Mouse (Mus musculus) heart, embryonic 11.5 days (tissue): ENCODE results near the gene Slc29a4. TPM values are rescaled to one million over a fixed set of nuclear protein-coding genes. Genes with fewer than 3 reads are reported as not detected.
A peak's percentile ranks its signal among the peaks of the same experiment; 100 is the strongest.

Experiments used
- ATAC-seq: fragments of 200-750 bp; cut with Nextera tagmentation; replicated peaks from 2 replicates; pipeline ENCODE4 v1.8.0; 2017; ENCODE audit warnings: moderate library complexity; ENCODE audit not compliant: insufficient number of reproducible peaks, low FRiP score, low TSS enrichment
- H3K27ac ChIP-seq: fragments of 300-500 bp; sonication (generic); 2 replicates; pipeline ENCODE4 v1.5.1; 2014; ENCODE audit warnings: mild to moderate bottlenecking, low read depth, low read length
- H3K27me3 ChIP-seq: fragments of 300-500 bp; sonication (generic); 2 replicates; pipeline ENCODE4 v1.6.1; 2014; ENCODE audit warnings: mild to moderate bottlenecking, low read length, mixed read lengths; ENCODE audit not compliant: control insufficient read depth, insufficient read depth
- H3K36me3 ChIP-seq: fragments of 300-500 bp; sonication (generic); 2 replicates; pipeline ENCODE4 v1.6.1; 2014; ENCODE audit warnings: mild to moderate bottlenecking, low read length, moderate library complexity, mixed read lengths; ENCODE audit not compliant: control insufficient read depth, insufficient read depth
- H3K4me1 ChIP-seq: fragments of 300-500 bp; sonication (generic); 2 replicates; pipeline ENCODE4 v1.6.1; 2014; ENCODE audit warnings: low read length; ENCODE audit not compliant: control insufficient read depth, insufficient read depth
- H3K4me2 ChIP-seq: fragments of 300-500 bp; sonication (generic); 2 replicates; pipeline ENCODE4 v1.6.1; 2014; ENCODE audit warnings: mild to moderate bottlenecking, moderate library complexity
- H3K4me3 ChIP-seq: fragments of 300-500 bp; sonication (generic); 2 replicates; pipeline ENCODE4 v1.5.1; 2014; ENCODE audit warnings: low read depth, low read length
- H3K9ac ChIP-seq: fragments of 300-500 bp; sonication (generic); 2 replicates; pipeline ENCODE4 v1.6.1; 2014; ENCODE audit warnings: mild to moderate bottlenecking, low read depth, low read length, moderate library complexity
- H3K9me3 ChIP-seq: fragments of 300-500 bp; sonication (generic); replicated peaks from 2 replicates; pipeline ENCODE4 v1.6.1; 2016; ENCODE audit warnings: low read length; ENCODE audit not compliant: control insufficient read depth
- WGBS: fragments of 180-500 bp; shearing (Covaris S2); extraction: QIAGEN DNeasy Blood & Tissue Kit; methylation state at CpG from one replicate; pipeline ENCODE4 v1.1.7; 2014; ENCODE audit not compliant: insufficient replicate concordance; 5-methylcytosine and 5-hydroxymethylcytosine counted together
- polyA plus RNA-seq: library from polyadenylated mRNA; unstranded; fragments of >200 nt; fragmentation: Nextera tagmentation; extraction: Ambion mirVana; gene quantifications from 2 replicates; pipeline ENCODE4 v1.2.1, GENCODE M21; 2014

The Slc29a4 gene
- polyA plus RNA-seq, 1 experiment from 2014 or later: 3.1 TPM

GRCm38 (mm10) chr5:142701651-142702510, 9.6 kb downstream of the Slc29a4 start:
- ATAC-seq: peak; percentile 78
- no peak overlapping the region for H3K27ac ChIP-seq
- under 1% methylated on average over 65 of the region's 72 CpGs for WGBS

GRCm38 (mm10) chr5:142702511-142703138, 10.3 kb downstream of the Slc29a4 start:
- Histone ChIP-seq H3K4me2 (peak overlapping the region; percentile 98), H3K4me1 (peaks cover 5% of the 10 kb centered on the region; the same call in 1 of the 2 replicates), H3K4me3 (peak overlapping the region; percentile 57), H3K9me3 (no peaks in the 10 kb centered on the region), H3K27ac (no peak overlapping the region), H3K9ac (peak overlapping the region; percentile 68), H3K27me3 (peaks cover 50% of the 10 kb centered on the region), H3K36me3 (no peaks in the 10 kb centered on the region)
- WGBS: 25% methylated on average over 18 of the region's 18 CpGs
- ATAC-seq: no peak

More at GRCm38 (mm10) chr5:142701651-142702510, 9.6 kb downstream of the Slc29a4 start:
- Histone ChIP-seq H3K9ac (peak overlapping the region; percentile 68), H3K4me1 (peaks cover 5% of the 10 kb centered on the region; the same call in 1 of the 2 replicates), H3K36me3 (no peaks in the 10 kb centered on the region), H3K27me3 (peaks cover 51% of the 10 kb centered on the region), H3K9me3 (no peaks in the 10 kb centered on the region), H3K4me3 (peak overlapping the region; percentile 57), H3K4me2 (peak overlapping the region; percentile 98)

GRCm38 (mm10) chr5:142703569-142703968, 11.3 kb downstream of the Slc29a4 start:
- no peak for ATAC-seq
- WGBS: 87% methylated on average over 10 of the region's 10 CpGs
- H3K9ac ChIP-seq: no peak overlapping the region
- H3K27ac ChIP-seq: no peak overlapping the region
- no peak overlapping the region for H3K4me3 ChIP-seq
- no peaks in the 10 kb centered on the region for H3K9me3 ChIP-seq
- no peak overlapping the region for H3K4me2 ChIP-seq
- peaks cover 46% of the 10 kb centered on the region for H3K27me3 ChIP-seq
- no peaks in the 10 kb centered on the region for H3K36me3 ChIP-seq
- H3K4me1 ChIP-seq: peaks cover 5% of the 10 kb centered on the region; the same call in 1 of the 2 replicates

- Histone ChIP-seq H3K9ac (no peak overlapping the region), H3K27me3 (peaks cover 18% of the 10 kb centered on the region), H3K4me1 (no peaks in the 10 kb centered on the region), H3K9me3 (no peaks in the 10 kb centered on the region; the same call in 1 of the 2 replicates), H3K27ac (no peak overlapping the region), H3K4me3 (no peak overlapping the region), H3K36me3 (no peaks in the 10 kb centered on the region), H3K4me2 (no peak overlapping the region)
- WGBS: 69% methylated on average over 5 of the region's 5 CpGs
- ATAC-seq: no peak
These were observed 15.4 kb downstream of the Slc29a4 start for GRCm38 (mm10) chr5:142707709-142708108.

- no peaks in the 10 kb centered on the region for H3K4me1 ChIP-seq
- no peak overlapping the region for H3K4me2 ChIP-seq
- no peak overlapping the region for H3K4me3 ChIP-seq
- H3K27me3 ChIP-seq: peaks cover 3% of the 10 kb centered on the region; the same call in 1 of the 2 replicates
- no peak overlapping the region for H3K9ac ChIP-seq
- 81% methylated on average over 7 of the region's 7 CpGs for WGBS
- no peak for ATAC-seq
- H3K27ac ChIP-seq: no peak overlapping the region
- no peaks in the 10 kb centered on the region for H3K36me3 ChIP-seq
- no peaks in the 10 kb centered on the region; the same call in 1 of the 2 replicates for H3K9me3 ChIP-seq
These were observed 17.1 kb downstream of the Slc29a4 start for GRCm38 (mm10) chr5:142709436-142709835.

GRCm38 (mm10) chr5:142712373-142712772, 20.1 kb downstream of the Slc29a4 start:
- H3K27ac ChIP-seq: no peak overlapping the region
- H3K9ac ChIP-seq: no peak overlapping the region
- H3K4me2 ChIP-seq: no peak overlapping the region
- no peaks in the 10 kb centered on the region; the same call in 1 of the 2 replicates for H3K9me3 ChIP-seq
- no peaks in the 10 kb centered on the region for H3K36me3 ChIP-seq
- no peak overlapping the region for H3K4me3 ChIP-seq
- no peaks in the 10 kb centered on the region for H3K4me1 ChIP-seq
- WGBS: 85% methylated on average over 5 of the region's 5 CpGs
- ATAC-seq: no peak
- H3K27me3 ChIP-seq: no peaks in the 10 kb centered on the region; the same call in 1 of the 2 replicates

GRCm38 (mm10) chr5:142713966-142714365, 21.7 kb downstream of the Slc29a4 start:
- 78% methylated on average over 10 of the region's 10 CpGs for WGBS
- Histone ChIP-seq H3K27me3 (no peaks in the 10 kb centered on the region; the same call in 1 of the 2 replicates), H3K4me1 (no peaks in the 10 kb centered on the region), H3K9me3 (no peaks in the 10 kb centered on the region; the same call in 1 of the 2 replicates), H3K4me3 (no peak overlapping the region), H3K4me2 (no peak overlapping the region), H3K27ac (no peak overlapping the region), H3K9ac (no peak overlapping the region), H3K36me3 (no peaks in the 10 kb centered on the region)
- ATAC-seq: no peak

- ATAC-seq: no peak
- H3K4me3 ChIP-seq: no peak overlapping the region
- H3K9me3 ChIP-seq: no peaks in the 10 kb centered on the region; the same call in 1 of the 2 replicates
- H3K27ac ChIP-seq: no peak overlapping the region
- no peaks in the 10 kb centered on the region; the same call in 1 of the 2 replicates for H3K27me3 ChIP-seq
- H3K36me3 ChIP-seq: no peaks in the 10 kb centered on the region
- no peak overlapping the region for H3K4me2 ChIP-seq
- H3K4me1 ChIP-seq: no peaks in the 10 kb centered on the region
- H3K9ac ChIP-seq: no peak overlapping the region
- 80% methylated on average over 9 of the region's 9 CpGs for WGBS
These were observed 22.7 kb downstream of the Slc29a4 start for GRCm38 (mm10) chr5:142715059-142715458.
